Mouse (Mus musculus) lung, postnatal 4 days (tissue): ENCODE measurements around the gene Tex33.
"Not testable (repeated sequence)": the region's sequence is repeated elsewhere in the genome, so short reads cannot be mapped to it uniquely, and the experiment has no call there.

Experiments
- DNase-seq, 2 experiments: peaks; one replicate each; pipeline ENCODE4 v3.0.0; 2021

Tex33 gene

GRCm38 (mm10) chr15:78372796-78373195 is 22.9 kb downstream of the Tex33 start:
- peak; percentile 44 to 70 for DNase-seq

- DNase-seq: no peak
These were observed 26.1 kb downstream of the Tex33 start for GRCm38 (mm10) chr15:78369641-78370040.

- DNase-seq: peak; percentile 68 to 71
These were observed 26.8 kb downstream of the Tex33 start for GRCm38 (mm10) chr15:78368926-78369346.

- DNase-seq: no peak
These were observed 27.9 kb downstream of the Tex33 start for GRCm38 (mm10) chr15:78367811-78368210.

- no peak for DNase-seq
These were observed 28.8 kb downstream of the Tex33 start for GRCm38 (mm10) chr15:78366875-78367274.

- DNase-seq: no peak
These were observed 29.8 kb downstream of the Tex33 start for GRCm38 (mm10) chr15:78365916-78366315.

GRCm38 (mm10) chr15:78355548-78355947 is 40.2 kb downstream of the Tex33 start:
- peak in 1 of 2 experiments; percentile 23 for DNase-seq

- peak in 1 of 2 experiments; percentile 68 for DNase-seq
These were observed 40.8 kb downstream of the Tex33 start for GRCm38 (mm10) chr15:78354958-78355357.

GRCm38 (mm10) chr15:78351586-78352165 is 44.0 kb downstream of the Tex33 start:
- peak in 1 of 2 experiments; percentile 17 for DNase-seq

GRCm38 (mm10) chr15:78344567-78344966 is 51.1 kb downstream of the Tex33 start:
- DNase-seq: no peak

- DNase-seq: no peak
These were observed 52.0 kb downstream of the Tex33 start for GRCm38 (mm10) chr15:78343683-78344082.

- not testable (repeated sequence) for DNase-seq
These were observed 54.8 kb downstream of the Tex33 start for GRCm38 (mm10) chr15:78340919-78341318.

- DNase-seq: peak; percentile 65 to 71
These were observed 55.9 kb downstream of the Tex33 start for GRCm38 (mm10) chr15:78339627-78340423.

GRCm38 (mm10) chr15:78334380-78334779 is 61.3 kb downstream of the Tex33 start:
- DNase-seq: no peak

- no peak for DNase-seq
These were observed 62.7 kb downstream of the Tex33 start for GRCm38 (mm10) chr15:78332981-78333380.

GRCm38 (mm10) chr15:78331523-78332340 is 64.0 kb downstream of the Tex33 start:
- peak in 1 of 2 experiments; percentile 20 for DNase-seq

- DNase-seq: no peak
These were observed 65.0 kb downstream of the Tex33 start for GRCm38 (mm10) chr15:78330706-78331105.

GRCm38 (mm10) chr15:78329972-78330371 is 65.7 kb downstream of the Tex33 start:
- not testable (repeated sequence) for DNase-seq

GRCm38 (mm10) chr15:78328520-78329097 is 67.1 kb downstream of the Tex33 start:
- no peak for DNase-seq
